Mouse (Mus musculus): Measurements from ENCODE around the gene Cd93.

Cd93 gene

GRCm38 (mm10) chr2:148441421-148441820 lies 1.9 kb downstream of the Cd93 start:
- DNase-seq: no peak

GRCm38 (mm10) chr2:148439691-148440276 lies 3.6 kb downstream of the Cd93 start:
- no peak for DNase-seq

- DNase-seq: no peak
These were observed 7.1 kb downstream of the Cd93 start for GRCm38 (mm10) chr2:148436285-148436684.

GRCm38 (mm10) chr2:148432346-148432745 lies 11.0 kb downstream of the Cd93 start:
- no peak for DNase-seq

GRCm38 (mm10) chr2:148430941-148431340 lies 12.4 kb downstream of the Cd93 start:
- no peak for DNase-seq

- DNase-seq: no peak
These were observed 14.3 kb downstream of the Cd93 start for GRCm38 (mm10) chr2:148429001-148429505.

GRCm38 (mm10) chr2:148428523-148428922 lies 14.8 kb downstream of the Cd93 start:
- no peak for DNase-seq

GRCm38 (mm10) chr2:148427553-148427952 lies 15.8 kb downstream of the Cd93 start:
- DNase-seq: no peak

GRCm38 (mm10) chr2:148425709-148426382 lies 17.5 kb downstream of the Cd93 start:
- DNase-seq: no peak

- no peak for DNase-seq
These were observed 21.7 kb downstream of the Cd93 start for GRCm38 (mm10) chr2:148421706-148422105.

GRCm38 (mm10) chr2:148421112-148421511 lies 22.3 kb downstream of the Cd93 start:
- no peak for DNase-seq

GRCm38 (mm10) chr2:148419776-148420175 lies 23.6 kb downstream of the Cd93 start:
- DNase-seq: no peak

- no peak for DNase-seq
These were observed 24.2 kb downstream of the Cd93 start for GRCm38 (mm10) chr2:148419151-148419550.

GRCm38 (mm10) chr2:148409821-148410220 lies 33.5 kb downstream of the Cd93 start:
- no peak for DNase-seq

GRCm38 (mm10) chr2:148409141-148409540 lies 34.2 kb downstream of the Cd93 start:
- peak; percentile 8 for DNase-seq

- no peak for DNase-seq
These were observed 34.6 kb downstream of the Cd93 start for GRCm38 (mm10) chr2:148408761-148409120.

GRCm38 (mm10) chr2:148407870-148408760 lies 35.2 kb downstream of the Cd93 start, which contains the start of gene Thbd:
Thbd (minus strand) TSS chr2:148408188.
- DNase-seq: no peak

- no peak for DNase-seq
These were observed 36.1 kb downstream of the Cd93 start for GRCm38 (mm10) chr2:148406971-148407869.

GRCm38 (mm10) chr2:148406160-148406970 lies 37.0 kb downstream of the Cd93 start:
- DNase-seq: no peak

- DNase-seq: no peak
These were observed 38.5 kb downstream of the Cd93 start for GRCm38 (mm10) chr2:148404906-148405305.

- DNase-seq: no peak
These were observed 41.1 kb downstream of the Cd93 start for GRCm38 (mm10) chr2:148402227-148402626.

All from cerebellum, adult 9-11 months (tissue).